Mouse (Mus musculus): ENCODE results near the gene Synj1. TPM values are rescaled to one million over a fixed set of nuclear protein-coding genes. Genes with fewer than 3 reads are reported as not detected.

Gene Synj1
- total and polyA plus RNA-seq, 2 experiments, result 6.2 to 7.5 TPM

DNA sequence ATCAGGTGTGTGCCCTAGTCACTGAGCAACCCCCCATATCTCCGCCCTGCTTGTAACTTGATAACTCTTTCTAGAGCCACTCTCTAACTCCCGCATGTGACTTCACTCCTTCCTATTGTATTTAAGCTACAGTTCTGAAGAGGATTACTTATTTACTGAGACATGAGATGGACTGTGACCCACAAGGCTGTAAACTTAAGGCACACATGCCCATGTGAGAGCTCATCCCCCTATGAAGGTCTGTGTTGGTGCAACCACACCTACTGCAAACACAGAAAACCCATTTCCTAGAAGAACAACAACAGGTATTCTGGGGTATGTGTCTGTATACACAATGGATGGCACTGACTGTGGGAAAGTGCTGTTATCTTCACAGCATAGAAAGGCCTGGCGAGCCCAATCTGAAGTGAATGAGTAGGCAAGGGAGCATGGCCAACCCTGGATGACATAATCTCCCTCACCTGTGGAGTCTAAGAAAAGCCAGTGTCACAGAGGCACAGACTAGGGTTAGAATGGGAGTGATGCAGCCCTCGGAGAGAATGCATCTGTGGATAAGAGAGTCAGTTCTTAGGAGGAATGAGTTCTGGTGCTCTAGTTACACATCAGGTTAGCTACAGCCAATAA is 6.1 kb downstream of the Synj1 start:
- Histone ChIP-seq H3K36me3 (ENCODE audit: control insufficient read depth, insufficient read depth, low read length) (no peaks in the 10 kb centered on the region), H3K4me3 (ENCODE audit: insufficient read depth, low read depth, low read length) (no peak overlapping the region), H3K4me1 (ENCODE audit: control insufficient read depth, insufficient read depth, low read length) (peaks cover 3% of the 10 kb centered on the region), H3K79me2 (ENCODE audit: control insufficient read depth, insufficient read depth, low read length) (peaks cover 7% of the 10 kb centered on the region; the same call in 1 of the 2 replicates), H3K27me3 (ENCODE audit: control insufficient read depth, insufficient read depth, low read length) (no peaks in the 10 kb centered on the region), H3K27ac (replicated peaks; ENCODE audit: insufficient read depth, low read depth, low read length) (no peak overlapping the region), H3K9ac (ENCODE audit: low read depth, low read length) (no peak overlapping the region)
- no peak for DNase-seq (ENCODE audit: extremely low read depth, low read depth, low spot score)
- no peak for TF ChIP-seq CTCF (IDR thresholded peaks at IDR 0.05; ENCODE audit: low read depth, low read length)
- WGBS, result 85% methylated on average over 4 of the region's 4 CpGs

DNA sequence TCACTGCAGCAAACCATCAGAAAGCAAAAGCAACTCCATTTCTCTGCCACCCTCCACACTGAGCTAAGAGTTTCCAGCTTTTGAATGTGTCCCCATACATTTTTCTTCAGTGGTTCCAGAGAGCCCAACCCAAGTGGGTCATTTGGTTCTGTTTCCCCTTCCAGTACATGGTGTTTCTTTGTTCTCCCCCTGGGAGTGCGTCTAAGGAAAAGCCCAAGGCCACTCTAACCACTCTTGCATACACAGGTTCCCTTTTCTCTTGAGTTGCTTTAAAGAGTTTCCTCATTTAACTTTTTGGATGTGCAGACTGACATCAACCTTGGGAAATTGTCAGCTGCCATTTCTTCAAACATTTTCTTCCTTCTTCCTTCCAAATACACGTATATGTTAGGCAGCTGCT is 10.0 kb downstream of the Synj1 start:
- Histone ChIP-seq H3K9ac (ENCODE audit: low read depth, low read length) (no peak overlapping the region), H3K36me3 (ENCODE audit: control insufficient read depth, insufficient read depth, low read length) (no peaks in the 10 kb centered on the region), H3K27me3 (ENCODE audit: control insufficient read depth, insufficient read depth, low read length) (no peaks in the 10 kb centered on the region), H3K79me2 (ENCODE audit: control insufficient read depth, insufficient read depth, low read length) (peaks cover 10% of the 10 kb centered on the region; the same call in 1 of the 2 replicates), H3K4me3 (ENCODE audit: insufficient read depth, low read depth, low read length) (no peak overlapping the region), H3K27ac (replicated peaks; ENCODE audit: insufficient read depth, low read depth, low read length) (no peak overlapping the region), H3K4me1 (ENCODE audit: control insufficient read depth, insufficient read depth, low read length) (no peaks in the 10 kb centered on the region)
- TF ChIP-seq CTCF (IDR thresholded peaks at IDR 0.05; ENCODE audit: low read depth, low read length) (no peak), POLR2A (IDR thresholded peaks at IDR 0.05; ENCODE audit: extremely low read depth, insufficient read depth, low read length) (no peak)
- WGBS, result 96% methylated on average over 2 of the region's 2 CpGs
- peak; percentile 20 for DNase-seq (ENCODE audit: extremely low read depth, low read depth, low spot score)

DNA sequence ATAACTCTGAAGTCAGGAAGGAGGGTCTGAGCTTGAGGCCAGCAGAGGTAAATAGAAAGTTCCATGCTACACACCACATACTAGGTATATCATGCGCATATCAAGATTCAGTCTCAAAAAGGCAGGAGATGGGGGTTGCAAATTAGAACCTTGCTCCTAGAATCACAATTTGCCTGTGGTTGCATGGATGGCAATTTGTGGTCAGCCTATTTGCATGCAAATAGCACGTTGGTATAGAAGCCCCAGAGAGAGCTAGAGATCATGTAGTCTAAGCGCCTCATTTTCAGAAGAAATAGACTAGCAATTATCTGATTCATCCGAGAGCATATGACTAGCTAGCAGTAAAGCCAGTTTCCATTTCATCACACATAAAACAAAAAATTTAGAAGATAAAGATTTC is 11.3 kb downstream of the Synj1 start:
- 87% methylated on average over 4 of the region's 4 CpGs for WGBS
- Histone ChIP-seq H3K4me1 (ENCODE audit: control insufficient read depth, insufficient read depth, low read length) (no peaks in the 10 kb centered on the region), H3K4me3 (ENCODE audit: insufficient read depth, low read depth, low read length) (no peak overlapping the region), H3K79me2 (ENCODE audit: control insufficient read depth, insufficient read depth, low read length) (peaks cover 10% of the 10 kb centered on the region; the same call in 1 of the 2 replicates), H3K27ac (replicated peaks; ENCODE audit: insufficient read depth, low read depth, low read length) (no peak overlapping the region), H3K9ac (ENCODE audit: low read depth, low read length) (no peak overlapping the region), H3K36me3 (ENCODE audit: control insufficient read depth, insufficient read depth, low read length) (no peaks in the 10 kb centered on the region), H3K27me3 (ENCODE audit: control insufficient read depth, insufficient read depth, low read length) (no peaks in the 10 kb centered on the region)
- TF ChIP-seq POLR2A (IDR thresholded peaks at IDR 0.05; ENCODE audit: extremely low read depth, insufficient read depth, low read length) (no peak), CTCF (IDR thresholded peaks at IDR 0.05; ENCODE audit: low read depth, low read length) (no peak)
- no peak for DNase-seq (ENCODE audit: extremely low read depth, low read depth, low spot score)

DNA sequence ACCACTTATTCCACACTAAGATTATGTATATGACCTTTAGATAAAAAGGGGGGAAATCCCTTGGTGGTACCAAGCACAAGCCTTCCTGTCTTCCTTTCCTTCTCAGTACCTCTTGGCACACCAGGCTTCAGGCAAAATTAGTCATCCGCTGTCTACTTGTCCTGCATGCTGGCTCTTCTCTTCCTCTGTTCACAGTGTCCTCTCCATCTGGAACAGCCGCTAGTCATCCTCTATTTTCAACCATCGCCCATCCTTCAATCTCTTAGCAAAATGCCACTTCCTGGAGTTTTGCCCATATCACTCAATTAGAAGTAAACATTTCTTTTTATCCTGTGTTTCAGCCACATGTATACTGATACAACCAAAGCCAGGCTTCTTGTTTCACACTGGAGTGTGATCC is 13.3 kb downstream of the Synj1 start:
- no peaks in the 10 kb centered on the region; the same call in 1 of the 2 replicates for H3K4me1 ChIP-seq (ENCODE audit: control insufficient read depth, insufficient read depth, low read length)
- WGBS, result 81% methylated on average over 3 of the region's 3 CpGs
- no peak overlapping the region for H3K27ac ChIP-seq (replicated peaks; ENCODE audit: insufficient read depth, low read depth, low read length)
- DNase-seq (ENCODE audit: extremely low read depth, low read depth, low spot score), result no peak
- no peak overlapping the region for H3K9ac ChIP-seq (ENCODE audit: low read depth, low read length)
- TF ChIP-seq POLR2A (IDR thresholded peaks at IDR 0.05; ENCODE audit: extremely low read depth, insufficient read depth, low read length) (no peak), CTCF (IDR thresholded peaks at IDR 0.05; ENCODE audit: low read depth, low read length) (no peak)
- H3K4me3 ChIP-seq (ENCODE audit: insufficient read depth, low read depth, low read length), result no peak overlapping the region
- peaks cover 10% of the 10 kb centered on the region; the same call in 1 of the 2 replicates for H3K79me2 ChIP-seq (ENCODE audit: control insufficient read depth, insufficient read depth, low read length)
- no peaks in the 10 kb centered on the region for H3K27me3 ChIP-seq (ENCODE audit: control insufficient read depth, insufficient read depth, low read length)
- peaks cover 7% of the 10 kb centered on the region; the same call in 1 of the 2 replicates for H3K36me3 ChIP-seq (ENCODE audit: control insufficient read depth, insufficient read depth, low read length)

DNA sequence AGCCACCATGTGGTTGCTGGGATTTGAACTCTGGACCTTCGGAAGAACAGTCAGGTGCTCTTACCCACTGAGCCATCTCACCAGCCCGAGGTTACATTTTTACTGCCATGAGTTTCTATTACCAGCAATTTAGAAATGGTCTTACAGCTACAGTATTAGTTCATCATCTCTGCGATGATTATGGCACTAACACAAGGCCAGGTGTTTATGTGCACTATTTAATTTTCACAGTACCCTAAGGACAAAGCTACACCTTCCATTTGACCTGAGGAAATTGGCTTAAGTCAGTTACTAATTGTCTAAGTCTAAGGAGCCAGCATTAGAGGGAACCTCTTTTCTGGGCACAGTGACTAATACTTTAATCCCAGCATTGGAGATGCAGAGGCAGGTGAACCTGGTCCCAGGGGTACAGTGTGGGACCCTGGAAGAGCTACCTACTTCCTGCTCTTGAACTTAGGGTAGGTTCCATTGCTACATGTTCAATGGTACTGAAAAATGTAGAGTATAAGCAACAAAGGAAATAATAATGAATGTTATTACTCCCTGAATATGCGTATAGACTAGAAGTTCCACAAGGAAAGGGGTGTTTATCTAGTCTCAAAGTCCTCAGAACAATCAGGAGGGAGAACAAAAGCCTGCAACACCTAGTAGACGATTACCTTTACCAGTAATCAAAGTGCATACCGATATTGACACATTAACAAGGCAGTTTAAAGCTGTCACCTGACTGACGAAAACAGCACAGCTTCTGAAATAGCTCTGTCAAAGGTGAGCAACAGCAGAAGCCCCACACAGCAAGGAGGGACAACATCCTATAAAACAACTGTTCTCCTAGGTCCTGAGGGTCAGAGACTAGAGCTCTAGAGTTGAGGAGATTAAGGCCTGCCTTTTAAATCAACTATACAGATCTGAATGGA is 14.5 kb downstream of the Synj1 start:
- peaks cover 12% of the 10 kb centered on the region; the same call in 1 of the 2 replicates for H3K36me3 ChIP-seq (ENCODE audit: control insufficient read depth, insufficient read depth, low read length)
- no peak overlapping the region for H3K4me3 ChIP-seq (ENCODE audit: insufficient read depth, low read depth, low read length)
- WGBS, result 76% methylated on average over 7 of the region's 7 CpGs
- no peaks in the 10 kb centered on the region; the same call in 1 of the 2 replicates for H3K4me1 ChIP-seq (ENCODE audit: control insufficient read depth, insufficient read depth, low read length)
- no peak overlapping the region for H3K27ac ChIP-seq (replicated peaks; ENCODE audit: insufficient read depth, low read depth, low read length)
- peaks cover 10% of the 10 kb centered on the region; the same call in 1 of the 2 replicates for H3K79me2 ChIP-seq (ENCODE audit: control insufficient read depth, insufficient read depth, low read length)
- no peaks in the 10 kb centered on the region for H3K27me3 ChIP-seq (ENCODE audit: control insufficient read depth, insufficient read depth, low read length)
- no peak for TF ChIP-seq POLR2A (IDR thresholded peaks at IDR 0.05; ENCODE audit: extremely low read depth, insufficient read depth, low read length)
- no peak for TF ChIP-seq CTCF (IDR thresholded peaks at IDR 0.05; ENCODE audit: low read depth, low read length)
- no peak overlapping the region for H3K9ac ChIP-seq (ENCODE audit: low read depth, low read length)
- no peak for DNase-seq (ENCODE audit: extremely low read depth, low read depth, low spot score)

All from liver, adult 2 months (tissue).